Mouse (Mus musculus) limb, embryonic 12.5 days (tissue): ENCODE measurements at regions not wholly inside any gene's neighbourhood (a gene's known extent, or its start where the extent isn't known, plus 50 kb on each side); places are given as distances from the start of the nearest gene placed in this dataset. TPM values are rescaled to one million over a fixed set of nuclear protein-coding genes. Genes with fewer than 3 reads are reported as not detected.

Source experiments
- ATAC-seq: fragments of 200-750 bp; cut with Nextera tagmentation; 2 replicates; pipeline ENCODE4 v1.8.0; 2017; ENCODE audit warnings: low read depth, moderate TSS enrichment; ENCODE audit not compliant: insufficient number of reproducible peaks, insufficient read depth, low FRiP score, low TSS enrichment
- H3K27ac ChIP-seq: fragments of 300-500 bp; sonication (generic); 2 replicates; pipeline ENCODE4 v1.5.1; 2016; ENCODE audit warnings: mild to moderate bottlenecking, moderate library complexity
- H3K27me3 ChIP-seq: fragments of 300-500 bp; sonication (generic); 2 replicates; pipeline ENCODE4 v1.6.1; 2016; ENCODE audit warnings: mild to moderate bottlenecking, moderate library complexity
- H3K36me3 ChIP-seq: fragments of 300-500 bp; sonication (generic); 2 replicates; pipeline ENCODE4 v1.6.1; 2016; ENCODE audit warnings: mild to moderate bottlenecking, moderate library complexity
- H3K4me1 ChIP-seq: fragments of 300-500 bp; sonication (generic); replicated peaks from 2 replicates; pipeline ENCODE4 v1.6.1; 2016
- H3K4me2 ChIP-seq: fragments of 300-500 bp; sonication (generic); 2 replicates; pipeline ENCODE4 v1.6.1; 2016; ENCODE audit warnings: mild to moderate bottlenecking, moderate library complexity
- H3K4me3 ChIP-seq: fragments of 300-500 bp; sonication (generic); replicated peaks from 2 replicates; pipeline ENCODE4 v1.5.1; 2016; ENCODE audit warnings: mild to moderate bottlenecking
- H3K9ac ChIP-seq: fragments of 300-500 bp; sonication (generic); replicated peaks from 2 replicates; pipeline ENCODE4 v1.6.1; 2016; ENCODE audit warnings: mild to moderate bottlenecking, moderate library complexity
- H3K9me3 ChIP-seq: fragments of 300-500 bp; sonication (generic); 2 replicates; pipeline ENCODE4 v1.6.1; 2016; ENCODE audit warnings: mild to moderate bottlenecking, moderate library complexity
- WGBS: fragments of 180-500 bp; shearing (Covaris S2); methylation state at CpG from one replicate; pipeline ENCODE4 v1.1.7; 2016; 5-methylcytosine and 5-hydroxymethylcytosine counted together
- microRNA-seq: library from miRNA; unstranded; fragments of <30 nt; microRNA quantifications from one replicate; pipeline ENCODE4, GENCODE M21; 2017

DNA sequence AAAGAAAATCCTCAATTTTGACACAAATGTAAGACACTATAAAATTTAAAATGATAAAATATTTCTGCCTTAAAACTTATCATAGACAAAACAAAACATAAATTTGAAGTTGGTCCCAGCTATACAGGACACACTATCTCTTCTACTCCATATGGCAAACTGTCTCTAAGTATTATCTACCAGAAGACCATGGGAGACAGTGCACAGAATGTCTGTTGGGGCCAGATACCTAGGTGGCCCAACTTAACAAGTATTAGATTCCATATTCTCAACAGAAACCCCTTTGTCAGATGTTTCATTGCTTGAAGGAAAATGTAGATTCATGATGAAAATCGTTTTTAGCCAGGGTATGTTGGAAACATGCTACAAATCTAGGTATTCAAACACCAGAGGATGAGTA lies 779.1 kb downstream of the Hace1 start:
- H3K36me3 ChIP-seq = no peaks in the 10 kb centered on the region
- H3K4me1 ChIP-seq = no peaks in the 10 kb centered on the region
- H3K27me3 ChIP-seq = no peaks in the 10 kb centered on the region
- no peaks in the 10 kb centered on the region for H3K9me3 ChIP-seq
- no peak overlapping the region for H3K4me3 ChIP-seq
- no peak overlapping the region for H3K4me2 ChIP-seq
- no peak overlapping the region for H3K9ac ChIP-seq
- no peak for ATAC-seq
- WGBS = 68% methylated on average over 1 of the region's 1 CpGs
- H3K27ac ChIP-seq = no peak overlapping the region

DNA sequence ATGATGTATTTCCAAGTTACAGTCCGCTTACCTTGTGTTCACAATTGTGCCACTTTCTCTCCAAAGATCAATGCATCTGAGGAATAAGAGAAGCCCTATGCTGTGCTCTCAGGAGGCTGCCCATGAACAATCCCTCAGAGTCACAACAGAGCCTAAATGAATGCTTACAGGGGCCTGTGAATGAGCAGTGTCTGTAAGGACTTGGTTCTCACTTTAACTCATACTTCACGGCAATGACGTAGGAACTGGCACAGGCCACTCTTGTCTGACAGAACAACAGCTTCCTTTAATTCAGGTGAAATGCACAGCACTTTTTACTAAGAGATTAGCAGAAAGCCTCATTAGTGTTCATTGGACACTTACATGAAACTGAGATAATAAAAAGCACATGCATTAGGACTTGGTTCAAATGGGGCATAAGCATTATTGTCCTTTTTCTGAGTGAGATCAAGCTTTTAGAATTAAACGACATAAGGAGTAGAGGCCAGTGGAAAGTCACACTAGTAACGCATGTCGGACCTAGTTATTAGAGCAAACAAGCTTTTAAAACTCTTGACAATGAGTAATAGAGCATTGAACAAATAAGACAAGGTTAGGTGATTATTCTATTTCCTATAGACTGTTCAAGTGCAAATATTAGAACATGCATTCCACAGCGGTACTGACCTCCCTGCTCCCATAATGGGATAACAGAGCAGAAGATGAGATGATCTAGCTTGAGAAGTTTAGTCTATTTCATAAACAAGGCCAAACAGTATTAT lies 796.3 kb downstream of the Hace1 start:
- Histone ChIP-seq H3K4me3 (no peak overlapping the region), H3K4me1 (no peaks in the 10 kb centered on the region), H3K36me3 (no peaks in the 10 kb centered on the region), H3K27ac (no peak overlapping the region), H3K4me2 (no peak overlapping the region), H3K9ac (no peak overlapping the region), H3K9me3 (no peaks in the 10 kb centered on the region), H3K27me3 (no peaks in the 10 kb centered on the region)
- no peak for ATAC-seq
- 57% methylated on average over 7 of the region's 7 CpGs for WGBS

DNA sequence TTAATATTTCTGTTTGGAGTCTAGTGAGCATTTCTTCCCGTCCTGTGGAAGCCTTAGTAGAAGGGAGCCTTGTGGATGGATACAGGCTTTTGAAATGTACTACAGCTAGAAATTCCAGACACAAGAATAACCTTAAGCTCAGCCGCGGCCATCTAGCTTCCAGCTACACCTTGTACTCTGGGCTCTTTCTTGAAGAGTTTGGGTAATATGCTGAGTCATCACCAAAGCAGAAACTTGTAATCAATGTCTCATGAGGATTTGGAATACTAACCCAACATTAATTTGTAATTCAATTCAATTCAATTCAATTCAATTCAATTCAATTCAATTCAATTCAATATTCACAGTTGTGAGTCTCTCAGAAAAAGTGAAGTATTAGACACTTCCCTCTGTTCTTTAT lies 797.0 kb downstream of the Hace1 start:
- H3K9ac ChIP-seq = no peak overlapping the region
- no peak overlapping the region for H3K27ac ChIP-seq
- H3K4me3 ChIP-seq = no peak overlapping the region
- H3K36me3 ChIP-seq = no peaks in the 10 kb centered on the region
- no peak overlapping the region for H3K4me2 ChIP-seq
- 86% methylated on average over 3 of the region's 3 CpGs for WGBS
- no peaks in the 10 kb centered on the region for H3K27me3 ChIP-seq
- H3K4me1 ChIP-seq = no peaks in the 10 kb centered on the region
- no peak for ATAC-seq
- H3K9me3 ChIP-seq = no peaks in the 10 kb centered on the region

DNA sequence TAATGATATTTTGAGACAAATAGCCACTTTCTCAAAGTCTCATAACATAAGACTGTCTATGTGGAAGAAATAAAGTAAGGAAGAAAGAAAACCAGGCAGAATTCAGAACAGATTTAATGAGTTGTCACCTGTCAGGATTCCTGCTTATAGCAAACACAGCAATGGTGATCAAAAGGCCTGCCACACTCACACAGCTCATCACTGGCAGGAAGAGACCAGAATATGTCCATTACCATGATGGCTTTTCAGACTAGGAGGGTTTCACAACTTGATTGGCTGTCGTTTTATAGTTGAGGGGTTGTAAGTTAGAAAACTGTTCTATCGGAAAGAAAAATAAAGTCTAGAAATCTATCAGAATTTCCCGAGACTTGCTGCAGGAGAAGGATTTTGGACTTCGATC lies 819.5 kb downstream of the Hace1 start:
- H3K4me3 ChIP-seq = no peak overlapping the region
- ATAC-seq = no peak
- H3K27me3 ChIP-seq = no peaks in the 10 kb centered on the region
- H3K9ac ChIP-seq = no peak overlapping the region
- H3K27ac ChIP-seq = no peak overlapping the region
- WGBS = 83% methylated on average over 4 of the region's 4 CpGs
- H3K4me1 ChIP-seq = no peaks in the 10 kb centered on the region
- H3K9me3 ChIP-seq = no peaks in the 10 kb centered on the region
- no peak overlapping the region for H3K4me2 ChIP-seq
- no peaks in the 10 kb centered on the region for H3K36me3 ChIP-seq

DNA sequence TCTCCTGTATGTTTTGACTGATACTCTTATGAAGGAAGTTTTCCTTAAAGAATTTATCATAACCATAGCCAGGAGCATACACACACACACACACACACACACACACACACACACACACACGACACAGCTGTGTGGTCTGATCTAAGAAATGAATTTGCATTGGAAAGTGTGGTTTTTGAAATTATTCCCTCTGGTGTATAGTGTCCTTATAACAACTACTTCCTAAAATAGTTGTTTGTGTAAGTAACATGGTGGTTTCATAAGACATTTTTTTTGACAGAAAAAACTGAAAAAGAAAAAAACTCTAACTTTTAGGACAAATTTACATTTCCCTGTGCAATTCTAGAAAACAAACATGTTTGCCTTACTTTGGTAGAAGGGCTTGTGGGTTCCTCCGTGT lies 826.3 kb downstream of the Hace1 start:
- Histone ChIP-seq H3K4me3 (no peak overlapping the region), H3K4me1 (no peaks in the 10 kb centered on the region), H3K4me2 (no peak overlapping the region), H3K27ac (no peak overlapping the region), H3K9me3 (no peaks in the 10 kb centered on the region), H3K9ac (no peak overlapping the region), H3K27me3 (no peaks in the 10 kb centered on the region), H3K36me3 (no peaks in the 10 kb centered on the region)
- no peak for ATAC-seq
- 82% methylated on average over 2 of the region's 2 CpGs for WGBS

Small RNA genes in the stretch of these regions (microRNA-seq; reads per million reads assigned to microRNA genes)
- gene Gm27410 = not detected
